Mouse (Mus musculus): ENCODE data around the gene Cd69. TPM values are rescaled to one million over a fixed set of nuclear protein-coding genes. Genes with fewer than 3 reads are reported as not detected.

Cd69 gene
- polyA plus RNA-seq, 1 experiment from 2014 or later, result 0.24 TPM

DNA sequence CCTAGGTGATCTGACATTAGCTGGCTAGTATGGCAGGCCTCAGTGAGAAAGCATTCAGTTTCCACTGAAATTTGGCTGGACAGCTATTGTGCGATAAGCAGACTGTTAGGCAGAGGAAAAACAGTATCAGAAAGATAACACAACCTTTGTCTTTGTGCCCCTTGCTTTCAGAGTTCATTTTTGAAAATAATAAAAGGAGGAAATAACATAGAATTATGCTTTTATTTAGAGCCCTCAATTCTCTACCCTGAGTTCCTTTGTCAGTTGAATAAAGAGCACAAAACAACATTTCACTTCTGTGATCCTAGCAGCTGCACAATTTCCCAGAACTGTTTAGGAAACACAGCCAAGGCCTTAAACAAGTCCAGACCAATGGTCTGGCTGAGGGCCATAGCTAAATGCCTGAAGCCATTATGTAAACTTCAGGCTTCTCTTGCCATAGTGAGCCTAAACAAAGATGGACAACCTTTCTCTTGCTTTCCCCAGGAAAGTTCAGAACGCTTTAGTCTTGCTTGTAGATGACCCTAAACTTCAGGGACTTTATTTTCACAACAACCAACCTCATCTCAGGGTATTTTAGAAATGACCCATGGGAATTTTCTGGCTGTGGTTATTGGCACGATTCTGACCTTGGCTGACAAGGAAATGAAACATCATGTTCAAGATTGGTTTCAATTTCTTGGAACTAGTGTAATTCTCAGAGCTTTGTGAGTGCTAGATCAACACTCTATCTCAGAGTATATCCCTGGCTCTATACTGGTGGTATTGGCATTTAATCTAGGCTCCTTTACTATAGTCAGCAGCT lies 45.3 kb downstream of the Cd69 start:
- 38% methylated on average over 3 of the region's 3 CpGs for WGBS
- Histone ChIP-seq H3K4me2 (ENCODE audit: low read depth, low read length) (no peak overlapping the region), H3K9ac (ENCODE audit: low read depth, low read length) (no peak overlapping the region), H3K4me3 (ENCODE audit: low read length) (no peak overlapping the region), H3K9me3 (ENCODE audit: control insufficient read depth, low read length) (no peaks in the 10 kb centered on the region), H3K4me1 (ENCODE audit: control insufficient read depth, insufficient read depth, low read length) (peaks cover 24% of the 10 kb centered on the region; the same call in 1 of the 2 replicates), H3K36me3 (ENCODE audit: control insufficient read depth, insufficient read depth, low read length) (no peaks in the 10 kb centered on the region), H3K27ac (ENCODE audit: low read length) (peak overlapping the region; percentile 96), H3K27me3 (replicated peaks; ENCODE audit: control insufficient read depth, insufficient read depth, low read length) (no peaks in the 10 kb centered on the region)
- ATAC-seq, result peak; percentile 82

DNA sequence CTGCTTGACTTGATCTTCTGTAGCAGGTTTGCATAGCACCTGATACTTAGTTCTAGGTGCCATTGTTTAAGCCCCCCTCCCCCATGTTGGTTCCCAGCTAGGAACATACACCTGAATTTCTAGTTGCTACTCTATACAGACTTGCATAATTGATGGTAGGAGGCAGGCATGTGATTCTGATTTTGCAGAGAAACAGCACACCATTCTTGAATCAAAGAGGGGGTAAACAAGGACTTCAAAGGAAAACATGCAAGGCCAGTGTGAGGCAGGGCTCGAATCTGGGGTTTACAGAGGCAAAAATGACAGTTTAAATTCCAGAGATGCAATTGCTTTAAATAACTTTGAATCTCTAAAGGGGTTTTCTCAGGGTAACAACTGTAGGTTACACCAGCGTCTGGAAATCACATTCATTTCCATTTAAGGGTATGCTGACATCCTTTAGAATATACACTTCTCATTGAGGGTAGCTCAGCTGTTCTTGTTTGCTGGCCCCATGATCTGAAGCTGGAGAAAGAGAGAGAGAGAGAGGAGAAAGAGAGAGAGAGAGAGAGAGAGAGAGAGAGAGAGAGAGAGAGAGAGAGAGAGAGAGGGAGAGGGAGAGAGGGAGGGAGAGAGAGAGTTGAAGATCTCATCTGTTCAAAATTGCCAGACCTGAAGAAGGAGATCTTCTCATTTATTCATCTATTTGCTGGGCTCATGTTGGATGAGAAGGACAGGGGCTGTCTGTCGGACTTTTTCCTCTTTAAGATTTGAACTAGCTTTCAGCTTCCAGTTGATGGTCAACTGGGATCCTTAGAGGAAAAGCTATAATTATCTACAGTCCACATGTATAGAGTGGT lies 46.1 kb downstream of the Cd69 start:
- H3K9ac ChIP-seq (ENCODE audit: low read depth, low read length), result no peak overlapping the region
- ATAC-seq, result peak; percentile 1; the same call in 1 of the 2 replicates
- no peak overlapping the region for H3K4me2 ChIP-seq (ENCODE audit: low read depth, low read length)
- H3K27me3 ChIP-seq (replicated peaks; ENCODE audit: control insufficient read depth, insufficient read depth, low read length), result no peaks in the 10 kb centered on the region
- no peaks in the 10 kb centered on the region for H3K36me3 ChIP-seq (ENCODE audit: control insufficient read depth, insufficient read depth, low read length)
- no peaks in the 10 kb centered on the region for H3K9me3 ChIP-seq (ENCODE audit: control insufficient read depth, low read length)
- peaks cover 18% of the 10 kb centered on the region; the same call in 1 of the 2 replicates for H3K4me1 ChIP-seq (ENCODE audit: control insufficient read depth, insufficient read depth, low read length)
- peak overlapping the region; percentile 96 for H3K27ac ChIP-seq (ENCODE audit: low read length)
- no peak overlapping the region for H3K4me3 ChIP-seq (ENCODE audit: low read length)
- 35% methylated on average over 3 of the region's 3 CpGs for WGBS

DNA sequence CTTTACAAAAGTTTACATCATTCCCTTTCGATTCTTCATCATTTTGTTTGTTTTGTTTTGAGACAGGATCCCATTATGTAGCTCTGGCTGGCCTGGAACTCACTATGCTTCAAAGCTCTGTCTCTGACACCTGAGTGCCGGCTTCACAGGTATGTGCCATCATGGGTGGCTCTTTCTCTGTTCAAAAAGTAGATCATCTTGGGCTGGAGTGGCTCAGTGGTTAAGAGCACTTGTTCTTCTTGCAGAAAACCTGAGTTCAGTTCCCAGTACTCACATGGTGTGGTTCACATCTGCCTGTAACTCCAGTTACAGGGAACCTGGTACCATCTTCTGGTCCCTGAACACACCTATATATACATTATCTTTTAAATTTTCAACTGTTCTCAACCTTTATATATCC lies 50.2 kb downstream of the Cd69 start:
- H3K4me3 ChIP-seq (ENCODE audit: low read length), result no peak overlapping the region
- WGBS, result 76% methylated on average over 2 of the region's 2 CpGs
- peaks cover 7% of the 10 kb centered on the region; the same call in 1 of the 2 replicates for H3K4me1 ChIP-seq (ENCODE audit: control insufficient read depth, insufficient read depth, low read length)
- peak overlapping the region; percentile 37; the same call in 1 of the 2 replicates for H3K27ac ChIP-seq (ENCODE audit: low read length)
- H3K9ac ChIP-seq (ENCODE audit: low read depth, low read length), result no peak overlapping the region
- H3K9me3 ChIP-seq (ENCODE audit: control insufficient read depth, low read length), result no peaks in the 10 kb centered on the region
- no peak overlapping the region for H3K4me2 ChIP-seq (ENCODE audit: low read depth, low read length)
- no peak for ATAC-seq
- H3K36me3 ChIP-seq (ENCODE audit: control insufficient read depth, insufficient read depth, low read length), result no peaks in the 10 kb centered on the region
- H3K27me3 ChIP-seq (replicated peaks; ENCODE audit: control insufficient read depth, insufficient read depth, low read length), result no peaks in the 10 kb centered on the region

DNA sequence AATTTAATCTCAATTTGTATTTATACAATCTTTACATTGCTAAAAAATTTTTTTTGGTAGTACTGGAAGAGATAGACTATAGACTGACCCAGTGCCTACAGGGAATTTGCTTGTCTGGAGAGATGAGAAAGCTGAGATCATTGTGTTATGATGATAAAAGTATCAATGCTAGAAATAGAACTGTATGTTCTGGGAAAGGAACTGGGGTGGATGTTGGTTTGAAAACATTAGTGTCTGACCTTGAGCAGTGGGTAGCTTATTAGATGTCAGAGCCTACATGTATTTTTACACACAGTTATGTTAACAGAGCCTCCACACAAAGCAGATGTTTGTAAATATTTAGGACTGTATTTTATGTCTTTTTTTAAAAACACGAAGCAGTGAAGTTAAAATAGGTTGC lies 51.1 kb downstream of the Cd69 start:
- H3K9ac ChIP-seq (ENCODE audit: low read depth, low read length), result no peak overlapping the region
- H3K4me1 ChIP-seq (ENCODE audit: control insufficient read depth, insufficient read depth, low read length), result peaks cover 6% of the 10 kb centered on the region; the same call in 1 of the 2 replicates
- no peaks in the 10 kb centered on the region for H3K9me3 ChIP-seq (ENCODE audit: control insufficient read depth, low read length)
- H3K4me2 ChIP-seq (ENCODE audit: low read depth, low read length), result no peak overlapping the region
- no peak for ATAC-seq
- H3K4me3 ChIP-seq (ENCODE audit: low read length), result no peak overlapping the region
- 78% methylated on average over 1 of the region's 1 CpGs for WGBS
- no peaks in the 10 kb centered on the region for H3K27me3 ChIP-seq (replicated peaks; ENCODE audit: control insufficient read depth, insufficient read depth, low read length)
- H3K36me3 ChIP-seq (ENCODE audit: control insufficient read depth, insufficient read depth, low read length), result no peaks in the 10 kb centered on the region
- no peak overlapping the region for H3K27ac ChIP-seq (ENCODE audit: low read length)

DNA sequence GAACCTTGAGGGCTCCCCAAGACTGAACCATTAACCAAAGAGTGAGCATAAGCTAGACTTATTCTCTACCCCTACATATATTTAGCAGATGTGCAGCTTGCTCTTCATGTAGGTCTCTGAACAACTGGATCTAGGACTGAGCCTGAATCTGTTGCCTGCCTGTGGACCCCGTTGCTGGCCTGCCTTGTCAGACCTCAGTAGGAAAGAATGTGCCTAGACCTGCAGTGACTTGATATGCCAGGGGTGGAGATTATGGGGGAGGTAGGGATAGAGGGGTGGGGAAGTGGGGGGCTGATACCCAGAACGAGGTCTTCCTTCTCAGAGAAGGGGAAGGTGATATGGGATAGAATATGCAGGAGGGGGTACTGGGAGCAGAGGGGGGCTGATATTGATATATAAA lies 51.6 kb downstream of the Cd69 start:
- Histone ChIP-seq H3K4me2 (ENCODE audit: low read depth, low read length) (no peak overlapping the region), H3K9ac (ENCODE audit: low read depth, low read length) (no peak overlapping the region), H3K4me3 (ENCODE audit: low read length) (no peak overlapping the region), H3K36me3 (ENCODE audit: control insufficient read depth, insufficient read depth, low read length) (no peaks in the 10 kb centered on the region), H3K27me3 (replicated peaks; ENCODE audit: control insufficient read depth, insufficient read depth, low read length) (no peaks in the 10 kb centered on the region), H3K9me3 (ENCODE audit: control insufficient read depth, low read length) (no peaks in the 10 kb centered on the region), H3K27ac (ENCODE audit: low read length) (no peak overlapping the region), H3K4me1 (ENCODE audit: control insufficient read depth, insufficient read depth, low read length) (0 out of 2 replicates have a peak, but pooled peaks cover 2% of the 10 kb centered on the region)
- 84% methylated on average over 2 of the region's 2 CpGs for WGBS
- no peak for ATAC-seq

DNA sequence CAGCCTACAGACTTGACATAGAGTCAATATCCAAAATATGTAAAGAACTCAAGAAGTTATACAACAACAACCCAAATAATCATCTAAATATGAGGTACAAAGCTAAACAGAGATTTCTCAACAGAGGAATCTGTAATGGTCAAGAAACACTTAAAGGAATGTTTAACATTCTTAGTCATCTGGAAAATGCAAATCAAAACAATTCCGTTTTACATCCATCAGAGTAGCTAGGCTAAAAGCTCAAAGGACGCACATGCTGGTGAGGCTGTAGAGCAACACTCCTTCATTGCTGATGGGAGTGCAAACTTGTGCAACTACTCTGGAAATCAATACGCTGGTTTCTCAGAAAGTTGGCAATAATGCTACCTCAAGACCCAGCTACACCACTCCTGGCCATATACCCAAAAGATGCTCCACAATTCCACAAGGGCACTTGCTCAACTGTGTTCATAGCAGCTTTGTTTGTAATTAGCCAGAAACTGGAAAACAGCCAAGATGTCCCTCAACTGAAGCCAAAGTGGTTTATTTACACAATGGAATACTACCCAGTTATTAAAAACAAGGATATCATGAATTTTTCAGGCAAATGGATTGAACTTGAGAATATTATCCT lies 52.9 kb downstream of the Cd69 start:
- H3K27me3 ChIP-seq (replicated peaks; ENCODE audit: control insufficient read depth, insufficient read depth, low read length), result no peaks in the 10 kb centered on the region
- ATAC-seq, result peak; percentile 23; the same call in 1 of the 2 replicates
- WGBS, result 72% methylated on average over 3 of the region's 3 CpGs

DNA sequence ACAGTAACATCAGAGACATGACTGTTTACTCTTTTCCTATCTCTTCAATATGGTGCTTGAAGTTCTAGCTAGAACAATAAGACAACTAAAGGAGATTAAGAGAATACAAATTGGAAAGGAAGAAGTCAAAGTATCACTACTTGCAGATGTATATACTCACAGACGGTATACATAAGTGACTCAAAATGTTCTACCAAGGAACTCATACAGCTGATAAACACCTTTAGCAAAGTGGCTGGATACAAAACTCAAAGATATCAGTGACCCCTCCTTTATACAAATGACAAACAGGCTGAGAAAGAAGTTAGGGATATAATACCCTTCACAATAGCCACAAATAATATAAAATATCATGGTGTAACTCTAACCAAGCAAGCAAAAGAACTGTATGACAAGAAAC lies 54.2 kb downstream of the Cd69 start:
- Histone ChIP-seq H3K4me1 (ENCODE audit: control insufficient read depth, insufficient read depth, low read length) (0 out of 2 replicates have a peak, but pooled peaks cover 5% of the 10 kb centered on the region), H3K27me3 (replicated peaks; ENCODE audit: control insufficient read depth, insufficient read depth, low read length) (no peaks in the 10 kb centered on the region), H3K9me3 (ENCODE audit: control insufficient read depth, low read length) (no peaks in the 10 kb centered on the region), H3K27ac (ENCODE audit: low read length) (no peak overlapping the region), H3K36me3 (ENCODE audit: control insufficient read depth, insufficient read depth, low read length) (no peaks in the 10 kb centered on the region), H3K9ac (ENCODE audit: low read depth, low read length) (no peak overlapping the region), H3K4me3 (ENCODE audit: low read length) (no peak overlapping the region), H3K4me2 (ENCODE audit: low read depth, low read length) (no peak overlapping the region)
- ATAC-seq, result no peak
- WGBS, result 94% methylated on average over 1 of the region's 1 CpGs

More for the DNA sequence above, 52.9 kb downstream of the Cd69 start:
- Histone ChIP-seq H3K27ac (ENCODE audit: low read length) (no peak overlapping the region), H3K9me3 (ENCODE audit: control insufficient read depth, low read length) (no peaks in the 10 kb centered on the region), H3K4me1 (ENCODE audit: control insufficient read depth, insufficient read depth, low read length) (0 out of 2 replicates have a peak, but pooled peaks cover 5% of the 10 kb centered on the region), H3K4me2 (ENCODE audit: low read depth, low read length) (no peak overlapping the region), H3K36me3 (ENCODE audit: control insufficient read depth, insufficient read depth, low read length) (no peaks in the 10 kb centered on the region), H3K4me3 (ENCODE audit: low read length) (no peak overlapping the region), H3K9ac (ENCODE audit: low read depth, low read length) (no peak overlapping the region)

DNA sequence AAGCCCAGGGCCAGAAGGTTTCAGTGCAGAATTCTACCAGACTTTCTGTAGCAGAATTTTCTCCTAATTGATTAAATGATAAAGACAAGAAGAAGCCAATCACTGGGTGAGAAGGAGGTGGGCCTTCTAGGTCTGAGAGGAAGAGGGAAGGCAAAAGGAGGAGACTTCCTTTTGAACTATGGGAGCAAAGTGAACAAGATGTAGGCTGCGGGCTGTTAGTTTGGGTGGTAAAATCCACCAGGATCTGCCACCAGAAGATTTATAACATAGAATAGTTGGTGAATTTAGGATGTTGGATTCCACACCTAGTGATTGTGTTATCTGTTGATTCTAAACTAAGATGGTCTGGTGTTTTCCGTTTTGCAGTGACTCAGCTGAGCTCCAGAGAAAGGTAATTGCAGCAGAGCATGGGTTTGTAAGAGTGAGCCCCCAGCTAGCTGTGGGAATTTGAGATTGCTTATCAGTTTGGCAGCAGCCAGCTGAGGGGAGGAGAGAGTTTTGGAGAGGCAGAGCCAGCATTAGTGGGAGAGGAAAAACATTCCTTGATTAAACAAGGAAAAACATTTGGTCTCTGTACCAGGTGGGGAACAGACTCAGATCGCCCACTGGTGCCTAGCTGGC lies 55.2 kb downstream of the Cd69 start:
- H3K27ac ChIP-seq (ENCODE audit: low read length), result no peak overlapping the region
- no peak for ATAC-seq
- WGBS, result 63% methylated on average over 3 of the region's 3 CpGs
- no peak overlapping the region for H3K9ac ChIP-seq (ENCODE audit: low read depth, low read length)
- no peaks in the 10 kb centered on the region for H3K27me3 ChIP-seq (replicated peaks; ENCODE audit: control insufficient read depth, insufficient read depth, low read length)
- no peaks in the 10 kb centered on the region for H3K9me3 ChIP-seq (ENCODE audit: control insufficient read depth, low read length)
- H3K4me2 ChIP-seq (ENCODE audit: low read depth, low read length), result no peak overlapping the region
- H3K36me3 ChIP-seq (ENCODE audit: control insufficient read depth, insufficient read depth, low read length), result no peaks in the 10 kb centered on the region
- 0 out of 2 replicates have a peak, but pooled peaks cover 6% of the 10 kb centered on the region for H3K4me1 ChIP-seq (ENCODE audit: control insufficient read depth, insufficient read depth, low read length)
- no peak overlapping the region for H3K4me3 ChIP-seq (ENCODE audit: low read length)
